Mouse (Mus musculus): ENCODE measurements around the gene Slc23a2.

Slc23a2 gene

DNA sequence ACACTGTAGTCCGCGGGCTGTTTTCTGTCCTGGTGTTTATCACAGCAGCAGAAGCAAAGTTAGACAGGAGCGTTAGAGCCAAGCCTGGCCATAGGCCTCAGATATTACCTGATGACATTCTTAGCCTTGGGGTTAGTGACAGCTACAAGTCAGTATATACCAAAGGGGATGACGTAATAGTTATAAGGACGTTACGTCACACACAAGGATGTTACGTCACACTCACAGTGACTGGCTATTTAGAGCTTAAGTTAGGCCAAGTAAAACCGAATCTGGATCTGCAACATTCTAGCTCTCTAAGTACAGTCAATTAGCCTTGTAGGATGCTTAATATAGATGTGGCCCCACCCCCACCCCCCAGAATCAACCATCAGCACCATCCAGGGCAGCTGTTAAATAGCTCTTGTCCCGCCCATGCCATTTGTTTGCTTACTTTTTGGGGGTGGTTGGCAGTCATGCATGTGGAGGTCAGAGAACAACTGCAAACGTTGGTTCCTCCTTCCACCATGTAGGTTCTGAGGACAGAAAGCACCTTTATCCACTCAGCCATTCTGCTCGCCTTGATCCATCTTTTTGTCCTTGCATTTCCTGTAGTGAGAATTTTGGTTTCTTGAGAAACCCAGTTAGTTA is 96.7 kb downstream of the Slc23a2 start:
- DNase-seq (ENCODE audit: low spot score) = no peak

DNA sequence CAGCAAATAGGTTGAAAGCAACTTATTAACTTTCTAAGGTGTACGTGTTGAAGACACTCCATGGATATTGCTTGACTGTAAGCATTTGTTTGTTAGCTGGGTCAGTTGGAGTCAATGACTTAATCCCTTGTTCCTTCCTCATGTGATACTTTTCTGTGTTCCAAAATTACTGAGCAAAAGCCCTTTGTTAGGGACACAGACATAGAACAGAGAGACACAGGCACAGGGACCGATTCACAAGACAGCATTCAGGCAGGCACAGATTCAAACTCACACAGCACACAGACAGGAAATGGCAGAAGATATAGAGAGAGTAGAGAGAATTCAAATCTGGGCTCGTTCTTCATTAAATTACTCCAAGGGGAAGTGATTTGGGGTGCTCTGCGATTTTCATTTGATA is 97.5 kb downstream of the Slc23a2 start:
- no peak for DNase-seq (ENCODE audit: low spot score)

DNA sequence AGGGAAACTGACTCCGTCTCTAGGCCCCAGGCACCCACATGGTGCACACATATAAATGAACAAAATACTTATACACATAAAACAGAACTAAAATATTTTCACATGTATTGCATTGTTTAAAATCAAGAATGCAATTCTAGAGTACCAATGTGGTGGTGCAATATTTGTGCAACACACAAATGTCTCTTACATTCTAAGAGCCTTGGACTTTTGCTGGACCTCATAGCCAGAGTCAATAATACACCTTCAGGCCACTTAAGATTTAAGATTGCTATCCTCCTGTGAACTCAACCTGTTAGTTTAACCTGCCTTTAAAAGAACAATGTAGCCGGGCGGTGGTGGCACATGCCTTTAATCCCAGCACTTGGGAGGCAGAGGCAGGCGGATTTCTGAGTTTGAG is 98.2 kb downstream of the Slc23a2 start:
- no peak for DNase-seq (ENCODE audit: low spot score)

DNA sequence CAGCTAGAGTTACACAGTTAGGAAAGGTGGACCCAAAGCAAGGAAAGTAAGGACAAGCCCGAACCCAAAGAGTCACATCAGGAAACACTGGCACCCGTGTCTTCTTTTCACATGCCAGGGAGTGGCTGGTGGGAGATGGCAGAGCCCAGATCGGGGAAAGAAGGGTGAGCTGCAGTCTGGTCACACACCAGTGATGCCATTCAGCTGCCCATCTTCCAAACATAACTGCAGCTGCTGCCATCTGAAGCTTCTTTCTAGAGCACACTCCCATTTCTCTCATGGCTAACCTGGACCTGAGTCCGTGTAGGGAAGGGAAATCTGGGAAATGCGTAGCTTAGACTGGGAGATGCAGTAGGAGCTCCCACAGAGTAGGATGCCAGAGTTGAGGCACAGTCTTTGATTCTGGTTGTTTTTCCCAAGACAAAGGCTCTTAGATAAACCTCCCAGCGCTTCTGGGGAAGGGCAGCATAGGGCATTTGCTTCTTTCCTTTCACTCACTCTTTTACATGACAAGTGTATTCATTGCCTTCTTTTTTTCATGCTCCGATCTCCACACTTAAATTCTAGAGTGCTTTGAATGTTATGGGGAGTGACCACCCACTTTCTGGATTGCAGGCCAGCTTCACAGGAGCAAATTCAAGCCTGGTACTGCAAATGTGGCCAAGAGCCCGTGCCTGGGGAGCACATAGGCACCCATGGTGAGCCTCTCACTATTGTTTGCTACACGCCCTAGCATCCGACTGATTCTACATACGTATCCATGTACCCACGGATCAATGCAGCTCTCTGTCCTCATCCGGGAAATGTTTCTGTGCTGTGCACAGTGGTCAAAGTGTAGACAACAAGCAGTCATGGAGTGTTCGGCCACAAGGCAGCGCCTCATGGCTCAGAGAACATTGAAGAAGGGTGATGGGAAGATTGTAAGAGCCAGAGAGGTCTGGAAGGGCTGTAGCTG is 100.3 kb downstream of the Slc23a2 start:
- no peak for DNase-seq (ENCODE audit: low spot score)

DNA sequence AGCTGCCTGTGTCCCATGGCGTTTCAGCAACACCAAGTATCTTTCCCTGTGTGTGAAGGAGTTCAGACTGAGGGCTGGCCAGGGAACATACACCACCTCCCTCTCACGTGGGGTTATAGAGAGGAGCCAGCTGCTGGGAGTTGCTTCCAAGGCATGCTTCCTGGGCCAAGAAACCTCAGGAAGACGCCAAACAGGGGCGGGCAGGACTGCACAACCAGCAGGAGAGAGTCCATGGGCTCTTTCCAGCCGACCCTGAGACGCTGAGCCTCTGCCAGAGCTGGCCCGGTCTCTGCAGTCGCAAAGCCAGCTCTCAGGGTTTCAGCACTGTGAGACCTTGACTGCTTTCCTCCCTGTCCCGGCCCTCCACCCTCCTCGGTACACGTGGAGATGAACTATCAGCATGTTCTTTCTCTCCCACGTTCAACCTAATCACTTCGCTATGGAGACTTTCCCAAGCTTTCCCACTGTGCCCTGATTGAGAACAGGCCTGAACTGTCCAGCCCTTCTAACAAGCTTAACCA is 101.7 kb downstream of the Slc23a2 start:
- no peak for DNase-seq (ENCODE audit: low spot score)

DNA sequence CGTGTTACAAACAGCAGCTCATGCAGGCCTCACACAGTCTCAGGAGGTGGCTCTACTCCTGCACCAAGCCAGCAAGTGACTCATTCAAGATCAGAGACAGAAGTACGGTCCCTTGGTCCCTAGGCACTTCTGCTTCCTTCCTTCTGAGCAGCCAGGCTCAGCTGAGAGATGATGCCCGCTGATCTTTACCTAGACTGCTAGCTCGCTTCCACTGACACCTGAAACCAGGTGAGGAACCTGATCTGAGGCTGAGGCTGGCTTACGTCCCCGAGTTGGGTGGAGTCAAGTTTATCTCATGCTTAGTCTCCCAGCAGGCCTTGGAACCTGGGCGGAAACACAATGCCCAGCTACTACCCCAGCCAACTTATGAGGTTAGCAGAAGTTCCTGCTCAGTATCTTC is 105.0 kb downstream of the Slc23a2 start:
- DNase-seq (ENCODE audit: low spot score) = no peak

DNA sequence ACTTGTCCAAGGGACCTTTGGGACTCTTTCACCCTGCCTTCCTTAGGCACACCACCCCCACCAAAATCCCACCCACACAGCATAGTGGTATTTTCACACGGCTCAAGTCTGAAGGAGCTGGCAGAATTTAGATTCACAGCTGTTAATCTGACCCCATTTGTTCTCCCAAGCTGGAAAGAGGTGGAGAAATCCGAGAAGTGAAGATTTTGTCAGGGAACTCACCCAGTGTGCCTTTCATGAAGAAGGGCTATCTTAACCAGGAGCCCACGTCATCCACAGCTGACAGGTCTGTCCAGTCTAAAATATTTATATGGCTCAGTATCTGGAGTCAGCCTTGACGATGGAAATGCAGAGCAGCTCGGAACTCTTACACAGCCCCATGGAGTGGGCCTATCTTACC is 108.6 kb downstream of the Slc23a2 start:
- no peak for DNase-seq (ENCODE audit: low spot score)

DNA sequence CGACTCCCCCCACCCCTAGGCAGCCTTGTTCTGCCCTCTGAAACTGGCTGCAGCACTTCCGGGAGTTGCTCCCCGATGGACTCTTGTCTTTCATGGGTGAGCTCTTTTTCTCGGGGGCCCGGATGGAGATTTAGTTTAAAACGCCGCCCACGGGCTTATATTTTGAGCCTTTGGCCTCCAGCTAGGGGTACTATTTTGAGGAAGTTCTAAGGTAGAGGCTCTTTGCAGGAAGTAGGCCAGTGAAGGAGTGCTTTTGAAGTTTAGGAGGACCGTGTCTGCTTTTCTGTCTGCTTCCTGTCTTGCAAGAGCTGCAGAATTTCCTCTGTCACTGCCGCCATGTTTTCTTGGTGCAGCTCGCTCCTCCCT is 109.5 kb downstream of the Slc23a2 start:
- no peak for DNase-seq (ENCODE audit: low spot score)

DNA sequence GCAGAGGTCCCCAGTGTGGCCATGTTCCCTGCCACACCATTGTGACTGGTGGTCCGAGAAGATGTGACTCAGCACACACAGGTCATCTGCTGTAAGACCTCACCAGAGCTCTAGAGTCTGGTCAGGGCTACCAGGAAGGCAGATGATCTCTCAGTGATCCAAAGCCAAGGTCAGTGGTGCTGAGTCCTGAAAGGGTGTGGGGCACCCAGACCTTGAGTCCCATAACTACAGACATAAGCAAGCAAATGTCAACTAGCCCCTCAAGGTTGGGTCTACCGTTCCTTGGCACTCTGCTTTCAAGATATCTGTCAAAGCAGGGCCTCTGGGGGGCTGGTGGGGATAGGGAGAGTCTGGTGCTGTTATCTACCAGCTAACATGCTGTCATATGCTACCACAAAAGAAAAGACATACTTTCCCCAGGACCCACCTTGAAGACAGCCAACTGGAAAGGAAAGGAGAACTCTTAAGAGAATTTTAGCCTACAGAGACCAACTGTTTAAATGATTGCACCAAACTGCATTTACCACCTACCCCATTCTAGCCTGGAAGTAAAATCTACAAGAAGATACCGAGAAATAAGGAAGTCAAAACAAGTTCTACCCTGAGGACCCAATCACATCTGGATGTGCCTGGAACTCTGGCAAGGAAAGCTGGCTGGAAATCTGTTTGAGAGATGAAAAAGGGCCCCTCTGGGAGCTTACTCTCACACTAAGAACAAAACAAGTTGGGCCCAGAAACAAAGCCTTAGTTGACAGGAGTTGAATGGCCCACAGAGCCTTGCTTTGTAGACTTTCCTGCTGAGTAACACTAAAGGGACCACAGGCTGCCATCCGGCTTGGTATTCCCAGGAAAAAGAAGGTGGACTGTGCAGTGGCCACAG is 110.1 kb downstream of the Slc23a2 start:
- no peak for DNase-seq (ENCODE audit: low spot score)

DNA sequence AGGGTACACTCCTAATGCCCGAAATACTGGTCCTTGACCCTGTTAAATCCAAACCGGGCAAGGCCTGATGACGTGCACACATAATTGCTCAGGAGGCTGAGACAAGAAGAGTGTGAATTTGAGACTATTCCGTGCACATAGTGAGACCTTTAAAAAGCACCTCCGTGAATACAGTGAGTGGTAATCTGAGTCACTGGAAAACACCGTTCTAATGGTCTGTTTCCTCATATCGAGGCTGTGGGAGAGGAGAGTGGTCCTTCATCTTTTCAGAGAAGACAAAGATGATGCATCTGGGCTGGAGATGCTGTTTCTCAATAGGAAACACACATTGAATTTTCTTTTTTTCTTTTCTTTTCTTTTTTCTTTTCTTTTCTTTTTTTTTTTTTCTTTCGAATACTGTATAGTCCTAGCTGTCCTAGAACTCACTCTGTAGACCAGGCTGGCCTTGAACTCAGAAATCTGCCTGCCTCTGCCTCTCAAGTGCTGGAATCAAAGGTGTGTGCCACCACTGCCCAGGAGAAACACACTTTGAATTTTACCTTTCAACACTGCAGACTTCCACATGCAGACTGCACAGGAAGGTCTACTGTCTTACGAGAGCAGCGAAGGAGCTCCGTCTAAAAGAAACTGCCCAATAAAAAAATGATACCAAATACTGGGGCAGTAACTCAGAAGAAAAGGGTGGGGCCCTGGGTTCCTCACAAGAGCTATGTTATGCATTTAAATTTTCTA is 113.4 kb downstream of the Slc23a2 start:
- DNase-seq (ENCODE audit: low spot score) = no peak

DNA sequence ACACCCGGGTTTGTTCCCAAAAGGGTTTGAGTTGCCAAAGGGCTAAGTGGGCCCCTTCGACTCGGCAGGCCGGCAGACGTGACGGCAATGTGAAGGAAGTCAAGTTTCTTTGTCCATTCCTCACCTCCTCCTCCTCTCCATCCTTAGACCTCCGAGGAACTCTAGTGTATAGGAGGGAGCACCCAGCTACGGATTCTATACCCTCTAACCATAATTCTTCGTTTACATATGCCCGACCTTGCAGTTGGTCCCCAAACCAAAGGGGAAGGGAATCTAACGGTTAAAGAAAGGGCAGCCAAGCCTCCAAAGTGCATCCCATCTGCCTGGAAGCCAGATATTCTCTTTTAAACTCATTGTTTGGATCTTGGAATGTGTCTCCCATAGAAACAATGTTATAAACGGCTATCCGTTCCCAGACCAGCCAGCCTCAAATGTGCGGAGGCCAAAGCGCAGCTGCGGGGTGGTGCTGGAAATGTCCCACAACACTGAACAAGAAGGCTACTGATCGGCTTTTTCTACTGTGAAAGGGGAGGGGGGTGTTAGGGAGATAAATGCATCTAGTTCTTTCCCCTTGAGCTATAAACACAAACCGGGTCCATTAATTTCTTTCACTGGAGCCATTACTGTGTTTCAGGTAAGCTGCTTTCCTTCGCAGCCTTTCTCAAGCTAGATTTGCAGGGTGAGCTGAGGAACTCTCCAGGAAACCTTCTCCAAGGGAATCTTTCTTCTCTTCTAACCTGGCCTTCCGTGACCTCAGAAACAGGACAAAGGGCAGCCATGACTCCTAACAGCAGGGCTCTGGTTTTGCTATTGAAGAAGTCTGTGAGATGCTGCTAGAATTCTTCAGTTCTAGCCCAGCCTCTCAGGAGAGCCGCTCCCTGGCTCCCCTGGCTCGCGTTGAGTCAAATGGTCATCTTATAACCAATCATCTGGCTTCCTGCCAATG is 114.2 kb downstream of the Slc23a2 start:
- peak; percentile 52 for DNase-seq (ENCODE audit: low spot score)

DNA sequence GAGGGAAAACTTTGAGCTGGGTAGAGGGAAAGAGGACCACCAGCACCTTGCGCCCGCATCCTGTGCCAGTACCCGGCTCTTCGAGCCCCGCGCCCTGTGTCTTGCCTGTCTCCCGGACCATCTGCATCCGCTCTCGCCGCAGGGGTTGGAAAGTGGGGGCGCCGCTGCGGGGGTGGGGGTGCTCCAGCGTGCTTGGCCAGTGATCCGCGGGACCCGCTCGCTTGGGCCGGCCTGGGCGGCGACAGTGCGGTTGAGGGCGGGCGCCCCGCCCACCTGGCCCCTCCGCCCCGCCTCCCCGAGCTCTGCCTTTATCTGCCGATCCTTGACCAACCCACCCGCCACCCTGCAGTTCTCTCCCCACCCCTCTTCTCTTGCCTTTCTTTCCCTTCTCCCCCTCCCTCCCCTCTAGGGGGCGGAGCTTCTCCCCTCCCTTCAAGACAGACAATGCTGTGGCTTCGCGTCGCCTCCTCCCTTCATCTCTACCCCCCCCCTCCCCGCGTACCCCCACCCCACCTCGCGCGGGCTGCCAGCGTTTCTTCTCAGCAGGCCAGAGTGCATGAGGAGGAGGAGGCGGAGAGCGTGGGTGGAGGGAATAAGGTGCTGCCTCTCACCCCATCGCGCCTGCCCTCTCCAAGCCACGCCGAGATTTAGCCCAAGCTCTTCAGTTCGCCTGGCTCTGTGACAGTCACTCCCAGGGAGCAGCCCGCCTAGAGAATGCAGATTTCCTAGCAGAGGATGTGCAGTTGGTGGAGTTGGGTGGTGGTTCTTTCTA is 115.1 kb downstream of the Slc23a2 start, which contains the start of gene Rassf2:
Gene Rassf2, minus strand, starts transcription at position 613 of the 772 bp plus-strand sequence.
- peak; percentile 90 for DNase-seq (ENCODE audit: low spot score)

DNA sequence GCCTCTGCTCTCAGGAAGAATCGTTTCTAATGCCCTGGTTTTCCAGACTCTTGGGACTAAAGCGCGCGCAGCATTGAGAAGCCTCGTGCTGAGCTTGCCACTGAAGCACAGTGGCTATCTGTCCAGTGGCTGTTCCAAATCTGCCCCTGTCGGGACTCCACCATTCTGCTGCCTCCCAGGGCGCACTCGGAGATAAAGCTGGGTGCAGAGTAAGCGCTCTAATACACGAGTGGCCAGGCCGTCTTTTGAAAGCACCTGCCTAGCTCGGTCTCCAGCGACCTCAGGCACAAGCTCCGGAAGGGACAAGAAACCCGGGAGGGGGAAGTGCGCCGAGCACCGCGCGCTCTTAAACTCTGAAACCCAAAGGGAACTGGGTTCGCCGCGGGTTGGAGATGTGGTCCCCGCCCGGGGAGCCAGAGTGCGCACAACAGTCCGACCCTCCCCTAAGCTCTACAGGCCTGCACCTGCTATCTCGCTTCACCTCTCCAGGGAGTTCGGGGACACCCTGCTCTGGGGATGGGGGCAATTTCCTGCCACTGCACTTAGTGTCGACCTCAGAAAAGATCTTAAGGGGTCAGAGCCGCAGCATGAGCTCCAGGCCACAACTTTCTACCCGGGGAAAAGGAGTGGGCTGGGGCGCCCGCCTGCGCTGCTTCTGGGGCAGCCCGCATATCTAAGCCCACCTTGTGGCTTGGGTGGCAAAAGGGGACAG is 115.9 kb downstream of the Slc23a2 start:
- peak; percentile 56 for DNase-seq (ENCODE audit: low spot score)

DNA sequence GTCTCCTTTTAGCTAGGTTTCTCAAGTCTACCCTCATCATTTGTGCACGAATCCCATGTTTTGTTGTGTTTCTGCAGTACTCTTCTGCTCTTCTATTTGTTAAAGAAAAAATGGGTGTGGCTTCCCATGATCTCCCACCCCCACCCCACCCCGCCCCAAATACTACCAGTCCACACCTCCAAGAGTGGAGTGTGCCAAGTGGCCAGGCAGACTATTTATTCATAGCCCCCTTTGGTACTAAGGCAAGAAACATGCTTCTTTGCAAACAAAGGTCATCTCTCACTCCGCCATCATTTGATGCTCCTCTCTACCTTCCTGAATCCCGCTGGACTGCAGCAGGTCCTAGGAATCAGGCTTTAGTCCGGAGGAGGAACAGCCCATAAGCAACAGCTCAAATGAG is 116.8 kb downstream of the Slc23a2 start:
- DNase-seq (ENCODE audit: low spot score) = no peak

DNA sequence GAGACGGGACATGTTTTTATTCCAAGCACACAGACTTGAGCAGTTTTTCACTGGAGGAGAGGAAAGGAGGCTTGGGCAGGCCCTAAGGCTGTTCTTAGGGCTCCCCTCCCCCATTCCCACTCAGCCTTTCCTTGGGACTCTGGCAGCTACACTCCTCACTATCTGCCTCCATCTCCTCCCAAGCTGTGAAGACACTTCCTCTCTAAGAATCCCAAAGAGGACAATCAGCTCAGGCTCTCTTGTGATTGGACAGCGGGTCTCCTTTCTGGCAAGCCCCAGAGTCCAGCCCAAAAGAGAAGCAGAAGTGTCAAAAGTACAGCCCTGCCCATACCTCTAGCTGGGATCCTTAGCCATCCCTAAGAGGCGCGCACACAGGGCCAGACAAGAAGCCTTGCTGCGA is 117.5 kb downstream of the Slc23a2 start:
- no peak for DNase-seq (ENCODE audit: low spot score)

DNA sequence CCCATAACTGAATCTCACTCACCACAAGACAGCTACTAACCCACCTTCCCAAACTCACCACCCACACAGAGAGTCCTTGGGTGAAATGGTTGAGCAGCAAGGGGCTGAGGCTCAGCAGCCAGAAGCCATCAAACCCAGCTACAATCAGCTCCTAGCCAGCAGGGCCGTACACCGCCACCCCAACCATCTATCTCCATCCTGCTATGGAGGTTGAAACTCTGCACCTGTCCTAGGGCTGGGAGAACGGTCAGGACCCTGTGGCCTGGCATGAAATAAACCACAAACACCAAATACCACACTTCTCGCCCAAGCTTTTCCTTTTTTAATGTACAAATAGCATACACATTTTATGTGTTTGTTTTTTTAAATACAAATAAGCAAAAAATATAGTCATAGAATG is 120.9 kb downstream of the Slc23a2 start:
- DNase-seq (ENCODE audit: low spot score) = no peak

DNA sequence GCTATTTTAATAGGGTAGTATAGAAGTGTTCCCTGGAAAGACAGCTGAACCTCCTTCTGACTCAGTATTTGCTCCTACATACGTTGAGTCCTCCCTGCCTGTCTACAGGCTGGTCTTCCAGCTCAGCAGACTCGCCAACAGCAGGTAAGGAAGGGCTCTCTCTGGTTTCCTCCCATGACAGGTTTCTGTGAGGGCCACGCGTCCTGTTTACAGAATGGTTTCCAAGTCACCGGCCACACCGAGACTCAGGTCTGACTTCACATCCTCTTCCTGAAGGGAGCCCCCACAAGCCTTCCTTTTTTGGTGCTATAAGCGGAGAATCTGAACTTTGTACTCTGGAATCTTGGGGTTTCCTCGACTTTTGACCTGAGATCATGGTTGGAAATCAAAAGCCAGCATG is 122.3 kb downstream of the Slc23a2 start:
- DNase-seq (ENCODE audit: low spot score) = no peak

DNA sequence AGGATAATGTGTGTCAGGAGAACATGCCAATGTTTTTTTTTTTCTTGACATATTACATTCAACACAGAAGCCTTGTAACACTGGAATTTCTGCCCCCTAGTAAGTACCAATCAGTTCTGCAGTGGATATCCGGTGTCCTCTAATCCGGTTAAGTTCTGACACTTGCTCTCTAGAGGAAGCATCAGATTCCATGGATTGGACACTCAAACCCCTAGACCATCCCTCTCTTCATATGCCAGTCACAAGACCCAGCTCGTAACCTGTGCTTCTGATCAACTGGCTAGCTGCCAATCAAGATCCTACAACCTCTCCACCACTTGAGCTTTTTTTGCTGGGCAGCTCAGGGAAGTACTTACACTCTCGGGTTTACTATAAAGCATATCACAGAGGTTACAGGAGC is 123.3 kb downstream of the Slc23a2 start:
- DNase-seq (ENCODE audit: low spot score) = no peak

DNA sequence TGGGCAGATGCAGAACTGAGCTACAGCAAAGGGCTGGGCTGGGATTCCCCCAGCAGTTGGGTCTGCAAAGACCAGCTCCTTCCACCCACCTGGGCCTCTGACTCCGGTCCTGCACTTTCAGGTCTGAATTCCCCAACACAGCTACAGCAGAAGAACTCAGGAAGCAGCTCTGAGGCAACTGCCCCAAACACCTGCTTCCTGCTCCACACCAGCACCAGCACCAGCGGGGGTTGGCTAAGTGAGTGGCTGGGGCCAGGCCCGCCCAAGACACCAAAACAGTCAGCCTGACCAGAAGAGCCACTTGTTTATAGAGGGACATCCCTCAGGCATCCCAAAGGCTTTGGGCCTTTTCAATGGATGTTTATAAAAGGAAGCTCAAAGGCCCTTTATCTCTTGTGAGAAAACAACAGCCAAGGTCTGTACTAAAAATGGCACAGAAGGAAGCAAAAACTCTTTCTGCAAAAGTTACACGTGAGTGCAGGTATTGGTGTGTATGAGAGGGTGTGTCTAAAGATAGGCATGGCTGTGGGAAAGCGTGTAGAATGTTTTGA is 123.8 kb downstream of the Slc23a2 start:
- no peak for DNase-seq (ENCODE audit: low spot score)
